Mouse (Mus musculus): ENCODE measurements at regions not wholly inside any gene's neighbourhood (a gene's known extent, or its start where the extent isn't known, plus 50 kb on each side); places are given as distances from the start of the nearest gene placed in this dataset.

GRCm38 (mm10) chr12:28380203-28380602, 172.0 kb downstream of the Dcdc2c start:
- Histone ChIP-seq H3K4me3 (replicated peaks; ENCODE audit: control insufficient read depth, low read depth, low read length) (no peak overlapping the region), H3K27ac (ENCODE audit: control insufficient read depth, insufficient read depth, low read depth, low read length, poor library complexity) (no peak overlapping the region), H3K4me1 (ENCODE audit: control insufficient read depth, insufficient read depth, low read length) (no peaks in the 10 kb centered on the region)
- WGBS = 80% methylated on average over 3 of the region's 3 CpGs
- TF ChIP-seq CTCF (IDR thresholded peaks at IDR 0.05; ENCODE audit: control insufficient read depth, insufficient read depth, low read length) (no peak), POLR2A (IDR thresholded peaks at IDR 0.05; ENCODE audit: borderline replicate concordance, control insufficient read depth, low read depth, low read length) (no peak)

- WGBS = 82% methylated on average over 3 of the region's 3 CpGs
- TF ChIP-seq POLR2A (IDR thresholded peaks at IDR 0.05; ENCODE audit: borderline replicate concordance, control insufficient read depth, low read depth, low read length) (no peak), CTCF (IDR thresholded peaks at IDR 0.05; ENCODE audit: control insufficient read depth, insufficient read depth, low read length) (no peak)
- Histone ChIP-seq H3K4me3 (replicated peaks; ENCODE audit: control insufficient read depth, low read depth, low read length) (no peak overlapping the region), H3K4me1 (ENCODE audit: control insufficient read depth, insufficient read depth, low read length) (no peaks in the 10 kb centered on the region), H3K27ac (ENCODE audit: control insufficient read depth, insufficient read depth, low read depth, low read length, poor library complexity) (no peak overlapping the region)
Measured at GRCm38 (mm10) chr12:28377968-28378367, 174.2 kb downstream of the Dcdc2c start.

GRCm38 (mm10) chr12:28377373-28377772, 174.8 kb downstream of the Dcdc2c start:
- no peak for TF ChIP-seq POLR2A (IDR thresholded peaks at IDR 0.05; ENCODE audit: borderline replicate concordance, control insufficient read depth, low read depth, low read length)
- Histone ChIP-seq H3K4me3 (replicated peaks; ENCODE audit: control insufficient read depth, low read depth, low read length) (no peak overlapping the region), H3K27ac (ENCODE audit: control insufficient read depth, insufficient read depth, low read depth, low read length, poor library complexity) (no peak overlapping the region), H3K4me1 (ENCODE audit: control insufficient read depth, insufficient read depth, low read length) (no peaks in the 10 kb centered on the region)
- WGBS = 70% methylated on average over 4 of the region's 4 CpGs

GRCm38 (mm10) chr12:28376770-28377169, 175.4 kb downstream of the Dcdc2c start:
- TF ChIP-seq CTCF (IDR thresholded peaks at IDR 0.05; ENCODE audit: control insufficient read depth, insufficient read depth, low read length) (no peak), POLR2A (IDR thresholded peaks at IDR 0.05; ENCODE audit: borderline replicate concordance, control insufficient read depth, low read depth, low read length) (no peak)
- H3K4me1 ChIP-seq (ENCODE audit: control insufficient read depth, insufficient read depth, low read length) = no peaks in the 10 kb centered on the region
- no peak overlapping the region for H3K4me3 ChIP-seq (replicated peaks; ENCODE audit: control insufficient read depth, low read depth, low read length)
- no peak overlapping the region for H3K27ac ChIP-seq (ENCODE audit: control insufficient read depth, insufficient read depth, low read depth, low read length, poor library complexity)
- 62% methylated on average over 4 of the region's 4 CpGs for WGBS

- TF ChIP-seq POLR2A (IDR thresholded peaks at IDR 0.05; ENCODE audit: borderline replicate concordance, control insufficient read depth, low read depth, low read length) (no peak), CTCF (IDR thresholded peaks at IDR 0.05; ENCODE audit: control insufficient read depth, insufficient read depth, low read length) (no peak)
- WGBS = 70% methylated on average over 2 of the region's 2 CpGs
- H3K4me3 ChIP-seq (replicated peaks; ENCODE audit: control insufficient read depth, low read depth, low read length) = no peak overlapping the region
- H3K4me1 ChIP-seq (ENCODE audit: control insufficient read depth, insufficient read depth, low read length) = no peaks in the 10 kb centered on the region
- no peak overlapping the region for H3K27ac ChIP-seq (ENCODE audit: control insufficient read depth, insufficient read depth, low read depth, low read length, poor library complexity)
Measured at GRCm38 (mm10) chr12:28365304-28365703, 186.9 kb downstream of the Dcdc2c start.

- 69% methylated on average over 7 of the region's 7 CpGs for WGBS
- no peak overlapping the region for H3K4me3 ChIP-seq (replicated peaks; ENCODE audit: control insufficient read depth, low read depth, low read length)
- no peaks in the 10 kb centered on the region for H3K4me1 ChIP-seq (ENCODE audit: control insufficient read depth, insufficient read depth, low read length)
- TF ChIP-seq POLR2A (IDR thresholded peaks at IDR 0.05; ENCODE audit: borderline replicate concordance, control insufficient read depth, low read depth, low read length) = no peak
- no peak for TF ChIP-seq CTCF (IDR thresholded peaks at IDR 0.05; ENCODE audit: control insufficient read depth, insufficient read depth, low read length)
- no peak overlapping the region for H3K27ac ChIP-seq (ENCODE audit: control insufficient read depth, insufficient read depth, low read depth, low read length, poor library complexity)
Measured at GRCm38 (mm10) chr12:28358737-28359333, 193.4 kb downstream of the Dcdc2c start.

GRCm38 (mm10) chr12:28357764-28358163, 194.4 kb downstream of the Dcdc2c start:
- TF ChIP-seq CTCF (IDR thresholded peaks at IDR 0.05; ENCODE audit: control insufficient read depth, insufficient read depth, low read length) = no peak
- no peak for TF ChIP-seq POLR2A (IDR thresholded peaks at IDR 0.05; ENCODE audit: borderline replicate concordance, control insufficient read depth, low read depth, low read length)
- Histone ChIP-seq H3K4me3 (replicated peaks; ENCODE audit: control insufficient read depth, low read depth, low read length) (no peak overlapping the region), H3K4me1 (ENCODE audit: control insufficient read depth, insufficient read depth, low read length) (no peaks in the 10 kb centered on the region), H3K27ac (ENCODE audit: control insufficient read depth, insufficient read depth, low read depth, low read length, poor library complexity) (no peak overlapping the region)
- WGBS = 84% methylated on average over 10 of the region's 10 CpGs

- 59% methylated on average over 3 of the region's 3 CpGs for WGBS
- no peak overlapping the region for H3K4me3 ChIP-seq (replicated peaks; ENCODE audit: control insufficient read depth, low read depth, low read length)
- H3K4me1 ChIP-seq (ENCODE audit: control insufficient read depth, insufficient read depth, low read length) = no peaks in the 10 kb centered on the region
- TF ChIP-seq CTCF (IDR thresholded peaks at IDR 0.05; ENCODE audit: control insufficient read depth, insufficient read depth, low read length) (no peak), POLR2A (IDR thresholded peaks at IDR 0.05; ENCODE audit: borderline replicate concordance, control insufficient read depth, low read depth, low read length) (no peak)
- H3K27ac ChIP-seq (ENCODE audit: control insufficient read depth, insufficient read depth, low read depth, low read length, poor library complexity) = no peak overlapping the region
Measured at GRCm38 (mm10) chr12:28353140-28353539, 199.1 kb downstream of the Dcdc2c start.

- TF ChIP-seq CTCF (IDR thresholded peaks at IDR 0.05; ENCODE audit: control insufficient read depth, insufficient read depth, low read length) (no peak), POLR2A (IDR thresholded peaks at IDR 0.05; ENCODE audit: borderline replicate concordance, control insufficient read depth, low read depth, low read length) (no peak)
- no peak overlapping the region for H3K27ac ChIP-seq (ENCODE audit: control insufficient read depth, insufficient read depth, low read depth, low read length, poor library complexity)
- no peak overlapping the region for H3K4me3 ChIP-seq (replicated peaks; ENCODE audit: control insufficient read depth, low read depth, low read length)
- 68% methylated on average over 3 of the region's 3 CpGs for WGBS
- no peaks in the 10 kb centered on the region for H3K4me1 ChIP-seq (ENCODE audit: control insufficient read depth, insufficient read depth, low read length)
Measured at GRCm38 (mm10) chr12:28352571-28352970, 199.6 kb downstream of the Dcdc2c start.

Measured in bone marrow, adult 2 months (tissue).